Mouse (Mus musculus) ES-CJ7 (cell line): ENCODE measurements at regions not wholly inside any gene's neighbourhood (a gene's known extent, or its start where the extent isn't known, plus 50 kb on each side); places are given as distances from the start of the nearest gene placed in this dataset.

ENCODE experiments used
- DNase-seq: peaks from one replicate; pipeline ENCODE4 v3.0.0; 2011; ENCODE audit warnings: low read depth, low spot score

DNA sequence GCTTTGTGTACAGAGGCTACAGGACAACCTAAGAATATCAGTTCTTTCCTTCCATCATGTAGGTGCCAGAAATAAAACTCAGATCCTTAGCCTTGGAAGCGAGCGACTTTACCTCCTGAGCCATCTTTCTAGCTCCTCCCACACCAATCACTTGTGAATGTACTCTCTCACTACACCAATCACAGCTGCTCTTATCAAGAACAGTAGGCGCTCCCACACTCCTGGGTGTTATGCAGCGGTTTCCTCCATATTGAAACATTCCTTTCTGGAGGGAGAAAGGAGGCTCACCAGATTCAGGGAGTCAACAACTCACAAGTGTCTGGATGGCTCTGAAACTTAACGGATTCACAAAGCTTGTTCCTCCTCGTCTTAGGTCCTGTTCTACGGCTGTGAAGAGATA lies 168.1 kb upstream of the Arid2 start:
- DNase-seq = no peak

- DNase-seq = no peak
These were observed 162.9 kb upstream of the Arid2 start for GRCm38 (mm10) chr15:96124397-96124796.

GRCm38 (mm10) chr15:96129699-96130098 lies 157.6 kb upstream of the Arid2 start:
- DNase-seq = no peak

GRCm38 (mm10) chr15:96130531-96130930 lies 156.8 kb upstream of the Arid2 start:
- DNase-seq = no peak

- no peak for DNase-seq
These were observed 155.7 kb upstream of the Arid2 start for GRCm38 (mm10) chr15:96131582-96132091.

DNA sequence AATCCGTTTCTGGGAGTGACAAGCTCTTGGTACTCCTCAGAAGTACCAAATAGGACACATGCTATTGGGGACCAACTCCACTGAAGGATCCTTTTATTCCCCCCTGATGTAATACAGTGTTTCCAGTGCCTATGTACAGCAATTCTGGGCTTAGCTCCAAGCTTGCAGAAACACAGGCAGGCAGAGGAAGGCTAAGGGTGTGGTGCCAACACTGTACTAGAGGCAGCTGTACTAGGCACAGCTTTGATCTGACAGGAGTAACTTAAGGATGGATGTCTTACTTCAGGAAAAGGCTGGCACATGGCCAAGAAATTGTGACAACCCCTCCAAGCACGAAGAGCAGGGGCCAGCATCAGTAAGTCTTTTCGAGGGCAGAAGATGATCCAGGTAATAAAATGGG lies 154.7 kb upstream of the Arid2 start:
- no peak for DNase-seq

- DNase-seq = no peak
These were observed 152.0 kb upstream of the Arid2 start for GRCm38 (mm10) chr15:96135250-96135731.

DNA sequence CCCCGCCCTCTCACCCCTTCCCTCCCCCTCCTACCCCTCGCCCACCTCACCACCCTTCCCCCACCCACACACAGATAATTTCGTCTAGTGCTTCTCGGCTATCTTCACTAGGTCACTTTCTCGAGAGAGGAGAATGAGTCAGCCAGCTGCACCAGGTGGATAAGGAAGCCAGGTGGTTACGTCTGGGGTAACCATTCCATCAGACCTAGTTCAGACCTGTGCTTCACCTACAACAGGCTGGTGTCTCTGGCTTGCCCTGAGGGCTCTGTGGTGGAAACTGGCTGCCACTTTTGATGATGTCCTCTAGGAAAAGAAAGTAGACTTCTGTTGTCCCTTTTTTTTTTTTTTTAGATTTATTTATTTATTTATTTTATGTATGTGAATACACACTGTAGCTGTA lies 151.5 kb upstream of the Arid2 start:
- no peak for DNase-seq

DNA sequence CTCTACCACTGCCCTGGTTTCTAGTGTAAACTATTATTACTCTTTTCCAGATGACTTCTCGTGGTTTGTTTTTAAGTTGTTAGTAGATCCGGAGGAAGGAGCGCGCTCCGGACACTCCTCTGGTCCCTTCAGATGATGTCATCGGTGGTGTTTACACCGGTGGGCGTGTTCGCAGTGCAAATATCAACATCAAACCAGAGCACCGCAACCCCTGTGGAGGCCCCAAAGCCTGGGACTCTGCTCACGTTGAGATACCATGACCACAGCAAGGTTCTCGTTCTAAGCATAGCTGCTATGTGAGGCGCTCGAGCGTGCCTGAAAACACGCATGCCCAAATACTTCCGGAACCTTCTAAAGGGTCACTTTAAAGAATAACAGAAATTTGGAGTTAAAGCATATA lies 149.8 kb upstream of the Arid2 start:
- DNase-seq = no peak

DNA sequence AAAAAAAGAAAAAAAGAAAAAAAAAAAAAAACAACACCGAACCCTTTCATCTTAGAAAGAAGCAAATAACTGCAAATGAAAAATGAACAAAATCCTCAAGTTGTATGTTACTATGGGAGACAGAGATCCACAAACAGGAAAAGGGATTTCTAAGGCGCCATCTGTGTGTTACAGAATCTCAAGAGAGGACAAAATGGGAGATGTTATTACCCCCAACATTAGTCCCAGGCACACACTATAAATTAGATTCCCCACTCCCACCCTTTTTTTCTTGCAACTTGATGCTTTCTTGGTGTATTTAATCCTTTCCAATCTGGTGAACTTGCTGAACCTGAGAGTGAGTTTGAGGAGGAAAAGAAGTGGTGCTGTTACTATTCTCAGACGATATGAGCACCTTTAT lies 149.4 kb upstream of the Arid2 start:
- no peak for DNase-seq

GRCm38 (mm10) chr15:96153489-96153888 lies 133.8 kb upstream of the Arid2 start:
- no peak for DNase-seq

GRCm38 (mm10) chr15:96158321-96158720 lies 129.0 kb upstream of the Arid2 start:
- DNase-seq = no peak

GRCm38 (mm10) chr15:96164771-96165431 lies 122.4 kb upstream of the Arid2 start:
- no peak for DNase-seq

- no peak for DNase-seq
These were observed 120.1 kb upstream of the Arid2 start for GRCm38 (mm10) chr15:96167256-96167655.

DNA sequence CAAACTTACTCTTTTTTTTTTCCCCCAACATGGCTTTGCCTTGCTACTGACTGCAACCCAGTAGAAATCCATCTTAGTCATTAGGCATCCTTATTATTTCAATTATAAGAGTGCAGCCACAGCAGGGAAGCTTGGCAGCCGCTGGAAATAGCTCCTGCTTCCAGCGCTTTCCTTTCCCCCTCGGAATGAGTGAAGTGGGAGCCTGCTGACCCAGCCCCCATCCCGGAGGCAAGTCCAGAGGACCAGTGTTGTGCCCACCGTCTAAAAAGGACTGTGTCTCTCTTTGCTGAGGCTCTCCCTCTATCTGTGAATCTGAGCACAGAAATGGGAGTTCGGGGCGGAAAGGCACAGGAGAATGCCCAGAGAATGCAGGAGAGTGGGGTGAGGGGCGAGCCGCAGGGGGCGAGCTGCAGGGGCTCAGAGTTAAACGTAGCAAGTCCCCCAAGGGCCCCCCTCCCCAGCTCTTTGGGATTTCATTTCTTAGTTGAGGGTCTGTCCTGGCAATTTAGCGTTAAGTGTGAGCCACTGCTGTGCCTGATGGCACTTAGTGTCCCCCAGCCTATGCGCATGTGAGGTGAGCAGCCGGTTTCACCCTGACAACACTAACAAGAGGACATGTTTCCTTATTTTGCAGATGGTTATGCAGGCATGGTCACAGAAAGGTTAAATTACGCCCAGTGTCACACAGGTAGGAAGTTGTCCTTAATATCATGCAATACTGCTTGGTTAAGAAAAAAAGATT lies 117.4 kb upstream of the Arid2 start:
- no peak for DNase-seq

GRCm38 (mm10) chr15:96170986-96171769 lies 116.1 kb upstream of the Arid2 start:
- DNase-seq = peak; percentile 80

GRCm38 (mm10) chr15:96177911-96178310 lies 109.4 kb upstream of the Arid2 start:
- no peak for DNase-seq

- DNase-seq = no peak
These were observed 108.8 kb upstream of the Arid2 start for GRCm38 (mm10) chr15:96178374-96179109.

DNA sequence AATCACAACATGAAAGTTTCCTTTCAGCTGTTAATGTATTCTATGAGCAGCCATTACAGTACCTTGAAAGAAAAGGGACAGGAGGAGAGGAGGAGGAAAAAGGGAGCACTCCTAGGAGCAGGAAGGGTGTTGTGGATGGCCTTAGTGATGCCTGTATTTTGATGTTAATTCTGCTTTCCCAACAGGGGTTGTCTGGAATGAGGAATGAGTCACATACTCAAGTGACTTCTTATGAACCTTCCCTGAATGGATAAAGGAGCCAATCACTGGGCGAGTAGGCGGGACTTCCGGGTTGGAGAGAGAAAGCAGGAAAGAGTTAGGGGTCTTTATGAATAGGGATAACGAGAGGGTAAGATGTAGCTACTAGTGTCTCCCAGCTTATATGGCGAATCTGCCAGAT lies 107.8 kb upstream of the Arid2 start:
- DNase-seq = peak; percentile 97

- no peak for DNase-seq
These were observed 107.3 kb upstream of the Arid2 start for GRCm38 (mm10) chr15:96180036-96180435.

- DNase-seq = no peak
These were observed 106.3 kb upstream of the Arid2 start for GRCm38 (mm10) chr15:96180977-96181376.
